Mouse (Mus musculus) MEL (cell line): ENCODE data around the gene Rasgef1b. TPM values are rescaled to one million over a fixed set of nuclear protein-coding genes. Genes with fewer than 3 reads are reported as not detected.

ENCODE experiments used
- DNase-seq: peaks from one replicate; pipeline ENCODE4 v3.0.0; 2011; ENCODE audit warnings: low read depth, low spot score
- H3K27ac ChIP-seq: 2 replicates; pipeline ENCODE4 v1.5.1; 2012; ENCODE audit warnings: low read depth, mild to moderate bottlenecking, control low read depth, low read length, moderate library complexity; ENCODE audit not compliant: control insufficient read depth
- H3K27me3 ChIP-seq, 2 experiments: fragments of 150-350 bp in 1 of 2; sonication (generic) in 1 of 2; 2 replicates each; pipeline ENCODE4 v1.6.1; 2012; ENCODE audit warnings: low read length in 2 of 2, mild to moderate bottlenecking in 2 of 2, improper control_type of control experiment in 1 of 2, moderate library complexity in 1 of 2; ENCODE audit not compliant: insufficient read depth in 2 of 2, control insufficient read depth in 1 of 2
- H3K36me3 ChIP-seq, 2 experiments: 2 replicates each; pipeline ENCODE4 v1.6.1; 2012 to 2014; ENCODE audit warnings: low read length in 2 of 2, improper control_type of control experiment in 1 of 2, inconsistent platforms in 1 of 2, mild to moderate bottlenecking in 1 of 2; ENCODE audit not compliant: insufficient read depth in 2 of 2, control insufficient read depth in 1 of 2
- H3K4me1 ChIP-seq, 2 experiments: fragments of 150-350 bp in 1 of 2; sonication (generic) in 1 of 2; 2 replicates each; pipeline ENCODE4 v1.6.1; 2012; ENCODE audit warnings: low read length in 2 of 2, improper control_type of control experiment in 1 of 2, mild to moderate bottlenecking in 1 of 2; ENCODE audit not compliant: insufficient read depth in 2 of 2, control insufficient read depth in 1 of 2
- H3K4me3 ChIP-seq, 2 experiments: fragments of 150-350 bp in 1 of 2; sonication (generic) in 1 of 2; 2 replicates each; pipeline ENCODE4 v1.5.1; 2012; ENCODE audit warnings: low read depth in 2 of 2, low read length in 2 of 2, mild to moderate bottlenecking in 2 of 2, moderate library complexity in 2 of 2, control low read depth in 1 of 2, improper control_type of control experiment in 1 of 2; ENCODE audit not compliant: control insufficient read depth in 1 of 2, insufficient read depth in 1 of 2
- H3K79me2 ChIP-seq: 2 replicates; pipeline ENCODE4 v1.6.1; 2012; ENCODE audit warnings: mild to moderate bottlenecking, low read length, moderate library complexity; ENCODE audit not compliant: control insufficient read depth, poor library complexity, insufficient read depth
- H3K9ac ChIP-seq: 2 replicates; pipeline ENCODE4 v1.6.1; 2012; ENCODE audit warnings: low read depth, mild to moderate bottlenecking, control low read depth, low read length, moderate library complexity; ENCODE audit not compliant: control insufficient read depth, poor library complexity, severe bottlenecking
- H3K9me3 ChIP-seq: fragments of 150-350 bp; sonication (generic); replicated peaks from 2 replicates; pipeline ENCODE4 v1.6.1; 2012; ENCODE audit warnings: mild to moderate bottlenecking, low read length, improper control_type of control experiment, moderate library complexity; ENCODE audit not compliant: insufficient read depth
- BHLHE40 ChIP-seq: IDR thresholded peaks from 2 replicates; pipeline ENCODE4 v1.6.1; 2012; ENCODE audit warnings: low read depth, mild to moderate bottlenecking, inconsistent platforms, low read length, improper control_type of control experiment, borderline replicate concordance
- CTCF ChIP-seq, 3 experiments: IDR thresholded peaks in 2 of 3; conservative IDR thresholded peaks in 1 of 3; 2 replicates each; pipeline ENCODE4 v1.5.1; 2011 to 2012; ENCODE audit warnings: low read length in 3 of 3, low read depth in 2 of 3, mild to moderate bottlenecking in 2 of 3, improper control_type of control experiment in 1 of 3, inconsistent platforms in 1 of 3, mixed read lengths in 1 of 3, moderate library complexity in 1 of 3; ENCODE audit not compliant: control insufficient read depth in 1 of 3, insufficient read depth in 1 of 3, poor library complexity in 1 of 3, severe bottlenecking in 1 of 3
- E2F4 ChIP-seq: IDR thresholded peaks from 2 replicates; pipeline ENCODE4 v1.6.1; 2011; ENCODE audit warnings: low read depth, low read length, improper control_type of control experiment, borderline replicate concordance
- ELF1 ChIP-seq: IDR thresholded peaks from 2 replicates; pipeline ENCODE4 v1.6.1; 2014; ENCODE audit warnings: low read depth, mild to moderate bottlenecking, inconsistent platforms, low read length, improper control_type of control experiment, moderate library complexity
- ETS1 ChIP-seq: IDR thresholded peaks from 2 replicates; pipeline ENCODE4 v1.6.1; 2012; ENCODE audit warnings: low read depth, mild to moderate bottlenecking, inconsistent platforms, low read length, improper control_type of control experiment, moderate library complexity
- GABPA ChIP-seq: IDR thresholded peaks from 2 replicates; pipeline ENCODE4 v1.6.1; 2012; ENCODE audit warnings: low read depth, mild to moderate bottlenecking, inconsistent platforms, low read length, improper control_type of control experiment, moderate library complexity
- JUND ChIP-seq: IDR thresholded peaks from 2 replicates; pipeline ENCODE4 v1.6.1; 2011; ENCODE audit warnings: low read depth, mild to moderate bottlenecking, improper control_type of control experiment, low read length
- MAFK ChIP-seq: IDR thresholded peaks from 2 replicates; pipeline ENCODE4 v1.6.1; 2011; ENCODE audit warnings: low read depth, mild to moderate bottlenecking, low read length, improper control_type of control experiment, borderline replicate concordance
- MEF2A ChIP-seq: IDR thresholded peaks from 2 replicates; pipeline ENCODE4 v1.6.1; 2014; ENCODE audit warnings: low read depth, mild to moderate bottlenecking, inconsistent platforms, low read length, improper control_type of control experiment; ENCODE audit not compliant: poor library complexity, insufficient replicate concordance, severe bottlenecking; ENCODE audit errors: extremely low read depth
- MYB ChIP-seq: IDR thresholded peaks from 2 replicates; pipeline ENCODE4 v1.6.1; 2011; ENCODE audit warnings: mild to moderate bottlenecking, low read depth, low read length, improper control_type of control experiment
- MYC ChIP-seq: IDR thresholded peaks from 2 replicates; pipeline ENCODE4 v1.6.1; 2011; ENCODE audit warnings: low read depth, mild to moderate bottlenecking, low read length, improper control_type of control experiment, moderate library complexity
- POLR2AphosphoS2 ChIP-seq: IDR thresholded peaks from 2 replicates; pipeline ENCODE4 v1.6.1; 2011; ENCODE audit warnings: low read length, improper control_type of control experiment
- POLR2AphosphoS5 ChIP-seq: IDR thresholded peaks from 2 replicates; pipeline ENCODE4 v1.6.1; 2012; ENCODE audit warnings: low read depth, borderline replicate concordance, mild to moderate bottlenecking, inconsistent platforms, low read length, moderate library complexity, mixed read lengths
- RCOR1 ChIP-seq: IDR thresholded peaks from 2 replicates; pipeline ENCODE4 v1.6.1; 2012; ENCODE audit warnings: low read depth, mild to moderate bottlenecking, inconsistent platforms, low read length, improper control_type of control experiment
- SIN3A ChIP-seq: IDR thresholded peaks from 2 replicates; pipeline ENCODE4 v1.6.1; 2012; ENCODE audit warnings: low read length, improper control_type of control experiment, inconsistent platforms
- SMC3 ChIP-seq: IDR thresholded peaks from 2 replicates; pipeline ENCODE4 v1.6.1; 2011; ENCODE audit warnings: low read depth, low read length, improper control_type of control experiment
- TBP ChIP-seq: IDR thresholded peaks from 2 replicates; pipeline ENCODE4 v1.8.0; 2011; ENCODE audit warnings: low read depth, low read length, improper control_type of control experiment
- USF1 ChIP-seq: IDR thresholded peaks from 2 replicates; pipeline ENCODE4 v1.6.1; 2014; ENCODE audit warnings: low read depth, mild to moderate bottlenecking, inconsistent platforms, low read length, improper control_type of control experiment, moderate library complexity
- USF2 ChIP-seq, 2 experiments: IDR thresholded peaks; 2 replicates each; pipeline ENCODE4 v1.6.1; 2011 to 2012; ENCODE audit warnings: improper control_type of control experiment in 2 of 2, low read length in 2 of 2, borderline replicate concordance in 1 of 2, inconsistent platforms in 1 of 2, low read depth in 1 of 2, mild to moderate bottlenecking in 1 of 2; ENCODE audit not compliant: insufficient read depth in 1 of 2
- ZKSCAN1 ChIP-seq: IDR thresholded peaks from 2 replicates; pipeline ENCODE4 v1.6.1; 2012; ENCODE audit warnings: low read depth, mild to moderate bottlenecking, inconsistent platforms, low read length, improper control_type of control experiment, moderate library complexity
- ZMIZ1 ChIP-seq: IDR thresholded peaks from 2 replicates; pipeline ENCODE4 v1.6.1; 2012; ENCODE audit warnings: low read depth, mild to moderate bottlenecking, inconsistent platforms, low read length, improper control_type of control experiment, moderate library complexity
- polyA plus RNA-seq, 2 experiments: library from polyadenylated mRNA; stranded (reverse) in 1 of 2; unstranded in 1 of 2; fragments of >175 nt in 1 of 2; fragments of >200 nt in 1 of 2; gene quantifications; 2 replicates each; pipeline versions ENCODE4 v1.2.1 to v1.2.4; 2012; ENCODE audit warnings: low replicate concordance in 2 of 2, low read depth in 1 of 2; ENCODE audit not compliant: insufficient read length in 2 of 2, insufficient read depth in 1 of 2, missing spikeins in 1 of 2
- total RNA-seq: library from RNA; depleted of rRNA; stranded (reverse); fragments of 300-350 nt; gene quantifications from 2 replicates; pipeline ENCODE4 v1.2.3, GENCODE M21; 2012

Rasgef1b gene
- total and polyA plus RNA-seq, 3 experiments: not detected

GRCm38 (mm10) chr5:99598470-99599110 lies 130.3 kb downstream of the Rasgef1b start:
- Histone ChIP-seq H3K4me1 (no peaks in the 10 kb centered on the region), H3K79me2 (no peaks in the 10 kb centered on the region), H3K4me3 (no peak overlapping the region), H3K27ac (no peak overlapping the region), H3K9me3 (no peaks in the 10 kb centered on the region), H3K27me3 (no peaks in the 10 kb centered on the region), H3K9ac (no peak overlapping the region), H3K36me3 (no peaks in the 10 kb centered on the region)
- DNase-seq: no peak
- no peak for TF ChIP-seq USF1
- TF ChIP-seq CTCF (IDR thresholded peaks at IDR 0.05 in 2 of 3, conservative IDR thresholded peaks at IDR 0.05 in 1 of 3; ENCODE audit: control insufficient read depth in 1 of 3, insufficient read depth in 1 of 3, low read depth in 2 of 3, low read length in 3 of 3, poor library complexity in 1 of 3, severe bottlenecking in 1 of 3): no peak
- no peak for TF ChIP-seq MEF2A
- TF ChIP-seq BHLHE40: no peak
- TF ChIP-seq ETS1: no peak
- no peak for TF ChIP-seq TBP
- no peak for TF ChIP-seq USF2 (IDR thresholded peaks at IDR 0.05; ENCODE audit: borderline replicate concordance in 1 of 2, insufficient read depth in 1 of 2, low read depth in 1 of 2, low read length in 2 of 2)
- no peak for TF ChIP-seq RCOR1
- no peak for TF ChIP-seq E2F4
- no peak for TF ChIP-seq POLR2AphosphoS5
- TF ChIP-seq MAFK: no peak
- no peak for TF ChIP-seq ZMIZ1

DNA sequence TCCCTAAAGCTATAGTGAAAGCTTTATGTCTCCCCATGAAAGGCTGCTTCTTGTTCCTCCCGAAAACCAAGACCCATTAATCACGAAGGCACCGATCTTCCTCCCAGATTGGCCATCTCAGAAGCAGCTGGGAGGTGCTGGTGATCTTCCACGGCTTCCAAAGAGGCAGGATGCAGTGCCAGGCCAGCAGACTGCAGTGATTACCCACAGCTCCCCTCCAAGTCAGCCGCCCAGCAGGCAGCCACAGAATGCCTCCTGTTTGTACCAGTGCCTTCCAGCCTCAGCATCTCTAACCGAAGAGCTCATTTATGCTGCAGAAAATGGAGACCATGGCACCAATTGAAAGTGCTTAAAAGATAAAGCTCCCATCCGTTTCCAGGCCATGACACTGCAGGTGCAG lies 131.2 kb downstream of the Rasgef1b start:
- no peak for DNase-seq

More for the DNA sequence above, 131.2 kb downstream of the Rasgef1b start:
- TF ChIP-seq GABPA (no peak), JUND (no peak), POLR2AphosphoS5 (no peak), USF2 (IDR thresholded peaks at IDR 0.05; ENCODE audit: borderline replicate concordance in 1 of 2, insufficient read depth in 1 of 2, low read depth in 1 of 2, low read length in 2 of 2) (no peak), ZKSCAN1 (no peak), SMC3 (no peak), ELF1 (no peak), POLR2AphosphoS2 (no peak), MYC (no peak), SIN3A (no peak), TBP (no peak), MYB (no peak)
- Histone ChIP-seq H3K9ac (no peak overlapping the region), H3K9me3 (no peaks in the 10 kb centered on the region), H3K4me3 (no peak overlapping the region), H3K4me1 (no peaks in the 10 kb centered on the region), H3K36me3 (no peaks in the 10 kb centered on the region), H3K79me2 (no peaks in the 10 kb centered on the region), H3K27me3 (no peaks in the 10 kb centered on the region), H3K27ac (no peak overlapping the region)
